Mouse (Mus musculus): ENCODE data around the gene Slpi. TPM values are rescaled to one million over a fixed set of nuclear protein-coding genes. Genes with fewer than 3 reads are reported as not detected.

The Slpi gene
- total and polyA plus RNA-seq, 2 experiments from 2014 or later, result 0.71 TPM; not detected in 1

DNA sequence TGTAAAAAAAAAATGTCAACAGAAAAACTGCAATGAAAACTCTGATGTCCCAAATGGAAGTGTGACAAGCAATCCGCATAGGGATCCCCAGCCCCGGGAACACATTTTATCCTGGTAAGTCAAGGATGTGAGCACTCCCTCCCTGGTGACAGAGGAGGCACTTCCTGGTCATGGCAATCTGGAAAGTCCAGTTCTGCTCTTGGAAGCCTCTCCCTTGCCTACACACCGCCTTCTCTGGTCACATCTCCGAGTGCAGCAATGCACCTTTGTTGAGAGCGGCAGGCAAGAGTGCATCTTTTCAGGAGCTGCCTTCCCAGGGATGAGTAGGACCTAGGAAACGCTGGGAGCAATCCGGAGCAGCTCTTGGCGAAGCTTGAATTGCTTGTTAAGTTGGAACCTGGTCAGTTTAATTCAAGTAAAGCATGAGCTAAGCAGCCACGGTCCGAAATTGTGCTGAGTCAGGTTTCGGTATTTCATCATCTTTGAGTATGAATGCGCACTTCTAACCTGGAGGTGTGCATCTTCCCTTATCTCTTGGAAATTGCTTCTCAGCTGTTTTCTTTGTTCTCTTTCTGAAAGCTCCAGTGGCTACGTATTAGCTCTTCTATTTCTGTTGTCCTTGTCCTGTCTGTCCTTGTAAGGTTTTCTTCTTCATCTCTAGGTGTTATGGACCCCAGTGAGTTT is 27.8 kb downstream of the Slpi start:
- no peaks in the 10 kb centered on the region for H3K9me3 ChIP-seq (ENCODE audit: low read length)
- WGBS, result 32% methylated on average over 13 of the region's 13 CpGs
- DNase-seq (no peak), ATAC-seq (no peak)
- H3K4me1 ChIP-seq (ENCODE audit: insufficient read depth), result no peaks in the 10 kb centered on the region
- no peak overlapping the region for H3K27ac ChIP-seq (ENCODE audit: low read depth, low read length)
- no peaks in the 10 kb centered on the region for H3K36me3 ChIP-seq (ENCODE audit: insufficient read depth)
- H3K9ac ChIP-seq, result no peak overlapping the region
- H3K27me3 ChIP-seq (ENCODE audit: insufficient read depth, low read length), result no peaks in the 10 kb centered on the region; the same call in 1 of the 2 replicates
- no peak overlapping the region for H3K4me2 ChIP-seq (ENCODE audit: low read depth)
- H3K4me3 ChIP-seq (ENCODE audit: low read depth, low read length), result no peak overlapping the region
- TF ChIP-seq CTCF (IDR thresholded peaks at IDR 0.05; ENCODE audit: low read depth), result no peak

DNA sequence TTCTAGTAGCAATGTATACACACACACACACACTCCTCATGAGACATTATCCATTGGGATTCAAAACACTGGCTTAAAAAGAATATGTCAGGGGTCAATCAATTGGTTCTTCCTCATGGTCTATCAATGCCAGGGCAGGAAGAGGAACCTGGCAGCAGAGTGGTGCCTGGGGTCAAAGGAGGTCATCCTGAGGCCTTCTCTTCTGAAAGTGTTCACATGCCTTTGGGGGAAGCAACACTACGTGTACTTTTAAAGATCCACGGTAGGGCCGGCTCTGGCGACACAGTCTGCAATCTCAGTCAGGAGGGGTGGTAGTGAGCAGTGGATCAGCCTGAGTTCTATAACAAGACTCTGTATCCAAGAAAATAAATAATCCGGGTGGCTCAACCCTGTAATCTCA is 29.2 kb downstream of the Slpi start:
- no peak for DNase-seq

DNA sequence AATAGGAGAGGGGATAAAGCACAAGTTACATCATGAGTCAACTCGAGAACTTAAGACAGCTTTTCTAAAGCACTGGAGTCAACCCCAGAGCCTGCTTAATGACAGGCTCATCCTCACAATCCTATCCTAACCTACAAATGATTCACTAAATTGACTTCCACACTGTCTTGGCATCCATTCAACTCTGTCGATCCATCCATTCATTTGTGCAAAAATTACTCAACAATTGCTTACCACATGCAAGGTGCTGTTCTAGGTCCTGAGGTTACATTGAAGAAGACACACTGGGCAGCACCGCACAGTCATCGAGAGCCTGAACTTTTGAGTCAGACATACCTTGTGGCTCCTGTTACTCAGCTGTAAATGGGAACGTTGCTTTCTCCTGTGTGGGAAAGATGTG is 29.9 kb downstream of the Slpi start:
- no peak overlapping the region for H3K4me2 ChIP-seq (ENCODE audit: low read depth)
- WGBS, result 82% methylated on average over 5 of the region's 5 CpGs
- no peak for TF ChIP-seq CTCF (IDR thresholded peaks at IDR 0.05; ENCODE audit: low read depth)
- H3K27me3 ChIP-seq (ENCODE audit: insufficient read depth, low read length), result no peaks in the 10 kb centered on the region; the same call in 1 of the 2 replicates
- H3K27ac ChIP-seq (ENCODE audit: low read depth, low read length), result no peak overlapping the region
- DNase-seq (no peak), ATAC-seq (no peak)
- H3K36me3 ChIP-seq (ENCODE audit: insufficient read depth), result no peaks in the 10 kb centered on the region
- no peak overlapping the region for H3K4me3 ChIP-seq (ENCODE audit: low read depth, low read length)
- no peak overlapping the region for H3K9ac ChIP-seq
- H3K4me1 ChIP-seq (ENCODE audit: insufficient read depth), result no peaks in the 10 kb centered on the region
- no peaks in the 10 kb centered on the region for H3K9me3 ChIP-seq (ENCODE audit: low read length)

More for the DNA sequence above, 29.2 kb downstream of the Slpi start:
- ATAC-seq, result no peak
- no peak overlapping the region for H3K9ac ChIP-seq
- H3K27me3 ChIP-seq (ENCODE audit: insufficient read depth, low read length), result no peaks in the 10 kb centered on the region; the same call in 1 of the 2 replicates
- H3K4me3 ChIP-seq (ENCODE audit: low read depth, low read length), result no peak overlapping the region
- H3K9me3 ChIP-seq (ENCODE audit: low read length), result no peaks in the 10 kb centered on the region
- H3K27ac ChIP-seq (ENCODE audit: low read depth, low read length), result no peak overlapping the region
- no peak for TF ChIP-seq CTCF (IDR thresholded peaks at IDR 0.05; ENCODE audit: low read depth)
- no peak overlapping the region for H3K4me2 ChIP-seq (ENCODE audit: low read depth)
- H3K4me1 ChIP-seq (ENCODE audit: insufficient read depth), result no peaks in the 10 kb centered on the region
- H3K36me3 ChIP-seq (ENCODE audit: insufficient read depth), result no peaks in the 10 kb centered on the region
- 78% methylated on average over 5 of the region's 5 CpGs for WGBS

DNA sequence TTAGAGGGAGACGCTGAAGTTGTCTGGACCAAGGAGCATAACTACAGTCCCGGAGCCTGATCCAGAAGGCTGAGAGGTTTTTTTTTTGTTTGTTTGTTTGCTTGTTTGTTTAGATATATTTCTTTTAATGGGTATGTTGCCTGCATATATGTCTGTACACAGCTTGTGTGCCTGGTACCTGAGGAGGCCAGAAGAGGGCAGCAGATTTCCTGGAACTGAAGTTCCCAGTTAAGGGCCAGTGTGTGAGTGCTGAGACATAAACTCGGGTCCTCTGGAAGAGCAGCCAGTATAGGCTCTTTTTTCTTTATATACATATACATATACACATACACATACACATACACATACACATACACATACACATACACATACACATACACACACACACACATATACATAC is 30.5 kb downstream of the Slpi start:
- Histone ChIP-seq H3K27me3 (ENCODE audit: insufficient read depth, low read length) (no peaks in the 10 kb centered on the region; the same call in 1 of the 2 replicates), H3K4me2 (ENCODE audit: low read depth) (no peak overlapping the region), H3K9me3 (ENCODE audit: low read length) (no peaks in the 10 kb centered on the region), H3K4me3 (ENCODE audit: low read depth, low read length) (no peak overlapping the region), H3K4me1 (ENCODE audit: insufficient read depth) (no peaks in the 10 kb centered on the region), H3K36me3 (ENCODE audit: insufficient read depth) (no peaks in the 10 kb centered on the region), H3K9ac (no peak overlapping the region), H3K27ac (ENCODE audit: low read depth, low read length) (no peak overlapping the region)
- DNase-seq (no peak), ATAC-seq (no peak)
- WGBS, result 77% methylated on average over 3 of the region's 3 CpGs
- TF ChIP-seq CTCF (IDR thresholded peaks at IDR 0.05; ENCODE audit: low read depth), result peak; percentile 34

DNA sequence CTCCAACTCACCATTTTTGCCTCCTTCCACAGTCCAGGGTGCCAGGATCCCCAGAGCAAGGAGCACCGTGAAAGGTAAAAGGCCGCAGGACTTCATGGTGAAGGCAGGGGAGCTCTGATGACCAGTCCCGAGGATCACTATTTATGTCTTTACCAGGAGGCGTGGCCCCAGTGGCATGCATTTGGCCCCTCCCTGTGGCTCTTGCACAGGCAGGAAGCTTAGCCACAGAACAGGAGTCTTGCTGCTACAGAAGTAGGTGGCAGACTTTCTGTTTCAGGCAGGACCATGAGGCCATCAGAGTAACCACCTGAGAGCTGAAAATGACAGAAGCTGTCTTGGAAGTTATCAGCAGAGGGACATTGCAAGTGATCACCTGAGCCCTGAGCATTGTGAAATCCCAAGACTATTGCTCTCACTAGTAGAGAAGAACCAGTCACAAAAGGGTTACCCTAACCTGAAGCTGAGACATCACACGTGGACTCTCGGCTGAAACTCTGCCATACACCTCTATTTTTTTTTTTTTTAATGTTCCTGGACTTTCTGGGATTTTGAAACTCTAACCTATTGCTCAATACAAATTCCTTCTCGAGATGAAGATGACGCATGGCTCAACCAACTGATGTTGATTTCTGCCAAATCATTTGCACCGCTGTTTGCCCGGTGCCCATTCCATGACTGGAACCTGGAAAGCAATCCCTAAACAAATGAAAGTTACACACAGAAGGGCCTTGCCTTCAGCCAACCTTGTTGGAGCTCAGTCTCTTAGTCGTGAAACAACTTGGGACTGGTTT is 32.5 kb downstream of the Slpi start:
- Histone ChIP-seq H3K36me3 (ENCODE audit: insufficient read depth) (no peaks in the 10 kb centered on the region), H3K9me3 (ENCODE audit: low read length) (no peaks in the 10 kb centered on the region), H3K27ac (ENCODE audit: low read depth, low read length) (no peak overlapping the region), H3K4me3 (ENCODE audit: low read depth, low read length) (no peak overlapping the region), H3K4me1 (ENCODE audit: insufficient read depth) (no peaks in the 10 kb centered on the region), H3K27me3 (ENCODE audit: insufficient read depth, low read length) (no peaks in the 10 kb centered on the region; the same call in 1 of the 2 replicates), H3K9ac (no peak overlapping the region), H3K4me2 (ENCODE audit: low read depth) (no peak overlapping the region)
- no peak for DNase-seq
- no peak for ATAC-seq
- TF ChIP-seq CTCF (IDR thresholded peaks at IDR 0.05; ENCODE audit: low read depth), result no peak
- 81% methylated on average over 11 of the region's 11 CpGs for WGBS

DNA sequence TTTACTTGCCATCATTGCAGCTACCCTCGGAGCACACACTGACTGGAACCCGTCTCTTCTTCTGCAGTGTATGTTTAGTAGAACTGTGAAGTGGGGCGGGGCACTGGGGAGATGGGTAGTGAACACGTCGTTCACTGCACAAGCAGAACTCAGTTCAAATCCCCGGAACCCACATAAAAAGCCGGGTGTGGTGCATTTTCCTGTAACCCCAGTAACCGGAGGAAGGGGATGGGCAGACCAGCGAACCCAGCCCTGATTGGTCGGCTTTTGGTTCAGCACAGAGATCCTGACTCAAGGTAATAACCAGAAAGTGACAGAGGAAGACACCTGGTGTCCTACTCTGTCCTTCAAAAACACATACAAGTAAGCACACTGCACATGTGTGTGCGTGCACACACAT is 35.5 kb downstream of the Slpi start:
- TF ChIP-seq CTCF (IDR thresholded peaks at IDR 0.05; ENCODE audit: low read depth), result no peak
- no peaks in the 10 kb centered on the region for H3K4me1 ChIP-seq (ENCODE audit: insufficient read depth)
- WGBS, result 89% methylated on average over 11 of the region's 11 CpGs
- no peaks in the 10 kb centered on the region for H3K27me3 ChIP-seq (ENCODE audit: insufficient read depth, low read length)
- H3K4me2 ChIP-seq (ENCODE audit: low read depth), result no peak overlapping the region
- no peak overlapping the region for H3K4me3 ChIP-seq (ENCODE audit: low read depth, low read length)
- no peaks in the 10 kb centered on the region for H3K36me3 ChIP-seq (ENCODE audit: insufficient read depth)
- ATAC-seq, result no peak
- no peak for DNase-seq
- no peak overlapping the region for H3K27ac ChIP-seq (ENCODE audit: low read depth, low read length)
- no peaks in the 10 kb centered on the region for H3K9me3 ChIP-seq (ENCODE audit: low read length)
- H3K9ac ChIP-seq, result no peak overlapping the region

DNA sequence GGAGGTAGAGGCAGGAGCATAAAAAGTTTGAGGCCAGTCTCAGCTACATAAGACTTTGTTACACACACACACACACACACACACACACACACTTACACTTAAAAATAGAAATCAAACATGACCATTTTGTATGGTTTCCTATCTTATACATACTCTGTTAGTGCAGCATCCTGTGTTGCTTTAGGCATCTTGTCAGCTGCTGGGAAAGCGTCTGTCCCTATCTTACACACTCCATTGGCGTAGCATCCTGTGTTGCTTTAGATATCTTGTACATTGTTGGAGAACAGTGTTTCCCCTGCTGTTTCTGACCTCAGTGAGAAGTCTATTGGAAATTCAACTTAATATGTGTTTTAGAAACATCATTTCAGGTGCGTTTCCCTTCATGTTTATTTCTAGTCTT is 36.2 kb downstream of the Slpi start:
- H3K27me3 ChIP-seq (ENCODE audit: insufficient read depth, low read length), result no peaks in the 10 kb centered on the region
- no peak for DNase-seq
- no peaks in the 10 kb centered on the region for H3K9me3 ChIP-seq (ENCODE audit: low read length)
- H3K4me2 ChIP-seq (ENCODE audit: low read depth), result no peak overlapping the region
- 84% methylated on average over 3 of the region's 3 CpGs for WGBS
- no peak overlapping the region for H3K27ac ChIP-seq (ENCODE audit: low read depth, low read length)
- H3K9ac ChIP-seq, result no peak overlapping the region
- no peaks in the 10 kb centered on the region for H3K4me1 ChIP-seq (ENCODE audit: insufficient read depth)
- no peak for TF ChIP-seq CTCF (IDR thresholded peaks at IDR 0.05; ENCODE audit: low read depth)
- H3K36me3 ChIP-seq (ENCODE audit: insufficient read depth), result no peaks in the 10 kb centered on the region
- no peak for ATAC-seq
- H3K4me3 ChIP-seq (ENCODE audit: low read depth, low read length), result no peak overlapping the region

Measured in forebrain, postnatal 0 days (tissue).